Mouse (Mus musculus): ENCODE measurements around the gene Plpp7.
A peak's percentile ranks its signal among the peaks of the same experiment; 100 is the strongest.

Gene Plpp7

GRCm38 (mm10) chr2:32070747-32071146 lies 24.6 kb upstream of the Plpp7 start:
- no peak for DNase-seq

GRCm38 (mm10) chr2:32074404-32074803 lies 20.9 kb upstream of the Plpp7 start:
- no peak for DNase-seq

- peak; percentile 19 for DNase-seq
Observed at GRCm38 (mm10) chr2:32075368-32075767, 20.0 kb upstream of the Plpp7 start.

- peak; percentile 43 for DNase-seq
Observed at GRCm38 (mm10) chr2:32077744-32078143, 17.6 kb upstream of the Plpp7 start.

GRCm38 (mm10) chr2:32078522-32078921 lies 16.8 kb upstream of the Plpp7 start:
- peak; percentile 82 for DNase-seq

- peak; percentile 46 for DNase-seq
Observed at GRCm38 (mm10) chr2:32079191-32079725, 16.1 kb upstream of the Plpp7 start.

- DNase-seq = peak; percentile 50
Observed at GRCm38 (mm10) chr2:32080681-32081080, 14.6 kb upstream of the Plpp7 start.

GRCm38 (mm10) chr2:32081296-32081929 lies 13.9 kb upstream of the Plpp7 start:
- peak; percentile 56 for DNase-seq

- peak; percentile 54 for DNase-seq
Observed at GRCm38 (mm10) chr2:32082229-32082628, 13.1 kb upstream of the Plpp7 start.

- peak; percentile 88 for DNase-seq
Observed at GRCm38 (mm10) chr2:32083159-32084011, 11.9 kb upstream of the Plpp7 start.

GRCm38 (mm10) chr2:32084111-32084871 lies 11.0 kb upstream of the Plpp7 start, which contains the start of gene Fam78a:
TSS of gene Fam78a (minus strand) at chr2:32084857.
- DNase-seq = peak; percentile 82

GRCm38 (mm10) chr2:32084872-32085199 lies 10.5 kb upstream of the Plpp7 start:
- no peak for DNase-seq

GRCm38 (mm10) chr2:32085231-32085630 lies 10.1 kb upstream of the Plpp7 start:
- DNase-seq = no peak

GRCm38 (mm10) chr2:32087606-32088005 lies 7.7 kb upstream of the Plpp7 start:
- no peak for DNase-seq

- DNase-seq = peak; percentile 60
Observed at GRCm38 (mm10) chr2:32088372-32088981, 6.9 kb upstream of the Plpp7 start.

GRCm38 (mm10) chr2:32089606-32090005 lies 5.7 kb upstream of the Plpp7 start:
- no peak for DNase-seq

- DNase-seq = no peak
Observed at GRCm38 (mm10) chr2:32090145-32090544, 5.2 kb upstream of the Plpp7 start.

- DNase-seq = no peak
Observed at GRCm38 (mm10) chr2:32091956-32092355, 3.4 kb upstream of the Plpp7 start.

GRCm38 (mm10) chr2:32094001-32094707 lies 1.2 kb upstream of the Plpp7 start:
- no peak for DNase-seq

- no peak for DNase-seq
Observed at GRCm38 (mm10) chr2:32096122-32096420, 743 bp downstream of the Plpp7 start.

- DNase-seq = no peak
Observed at GRCm38 (mm10) chr2:32102944-32103343, 7.6 kb downstream of the Plpp7 start.

- no peak for DNase-seq
Observed at GRCm38 (mm10) chr2:32103557-32103956, 8.2 kb downstream of the Plpp7 start.
